Mouse (Mus musculus) neural tube, postnatal 0 days (tissue): ENCODE measurements around the gene Tcaf3. TPM values are rescaled to one million over a fixed set of nuclear protein-coding genes. Genes with fewer than 3 reads are reported as not detected.

Experiments
- polyA plus RNA-seq: library from polyadenylated mRNA; unstranded; fragments of >200 nt; fragmentation: Nextera tagmentation; extraction: Ambion mirVana; gene quantifications from 2 replicates; pipeline ENCODE4 v1.2.1, GENCODE M21; 2015

Tcaf3 gene
- not detected in 2 replicates for polyA plus RNA-seq

DNA sequence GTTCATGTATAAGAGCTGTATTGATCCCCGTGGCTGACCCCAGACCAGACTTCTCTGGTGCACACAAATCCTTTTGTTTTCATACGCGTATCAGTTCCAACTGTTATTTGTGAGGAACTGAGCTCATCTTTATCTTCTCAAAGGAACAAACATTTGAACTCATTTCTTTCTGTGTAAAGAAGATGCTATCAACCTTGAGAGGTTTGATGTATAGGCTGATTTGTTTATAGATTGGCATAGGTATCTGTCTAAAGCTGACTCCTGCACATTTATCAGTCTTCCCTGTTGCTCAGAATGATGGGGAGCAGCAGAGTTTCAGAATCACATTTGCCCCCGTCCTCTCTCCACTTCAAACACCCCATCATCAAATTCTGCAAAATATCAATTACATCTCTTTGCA, at the start of gene Tcaf3:
Tcaf3 (minus strand) TSS at position 101 of the 400 bp plus-strand sequence.

DNA sequence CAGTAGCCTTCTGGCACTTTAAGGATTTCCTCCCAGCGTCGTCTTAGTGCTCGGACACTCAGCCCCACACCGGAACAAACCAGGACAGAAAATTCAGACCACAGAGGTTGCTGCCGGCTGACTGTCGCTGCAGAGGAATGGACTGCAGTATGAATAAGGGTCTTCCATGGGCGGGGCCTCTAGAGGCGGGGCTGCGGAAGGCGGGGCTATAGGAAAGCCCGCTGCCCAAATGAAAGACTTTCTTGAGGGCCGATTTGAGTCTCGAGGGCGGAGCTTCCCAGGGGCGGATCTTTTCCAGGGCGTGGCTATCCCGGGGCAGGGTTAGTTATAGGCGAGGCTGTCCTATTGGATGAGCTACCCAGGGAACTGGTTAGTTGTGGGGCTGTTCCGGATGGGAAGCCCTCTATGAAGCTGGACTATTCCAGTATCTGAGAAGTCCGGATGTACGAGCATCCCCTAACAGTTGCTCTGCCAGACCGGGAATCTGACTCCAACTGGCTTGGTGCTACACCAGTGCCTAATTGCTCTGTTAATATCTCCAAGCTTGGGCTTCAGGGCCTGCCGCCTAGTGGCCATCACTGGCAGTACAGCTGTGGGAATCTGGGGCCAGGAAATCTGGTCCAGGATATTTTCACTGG, 47.5 kb upstream of the Tcaf3 start, which contains the start of gene Tcaf2:
Tcaf2 (minus strand) TSS at position 343 of the 638 bp plus-strand sequence.

DNA sequence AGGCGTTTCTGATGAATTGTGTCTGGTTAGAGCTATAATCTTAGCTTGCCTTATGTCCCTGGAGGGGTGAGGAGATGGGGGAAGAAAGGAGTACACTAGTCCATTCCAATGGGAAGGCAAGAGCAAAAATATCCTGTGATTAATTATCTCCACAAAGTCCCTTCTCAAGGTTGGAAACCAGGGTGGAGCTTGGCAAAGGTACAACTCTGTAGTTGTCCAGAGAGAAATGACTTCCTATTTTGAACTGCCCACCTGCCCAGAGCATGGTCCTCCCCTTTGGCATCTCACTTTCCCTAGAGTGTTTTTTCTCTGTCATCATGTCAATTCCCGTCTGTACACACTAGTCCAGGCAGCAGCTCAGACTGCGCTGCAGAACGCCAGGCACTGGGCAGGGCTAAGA, 50.0 kb downstream of the Tcaf3 start, which contains the start of gene Olfr455:
Olfr455 (minus strand) TSS at position 127 of the 400 bp plus-strand sequence.

Other genes with a start within 250 kb of the Tcaf3 start
- gene Zyx, start 248.1 kb downstream of the Tcaf3 start, polyA plus RNA-seq, result 60.1 and 68.6 TPM in 2 replicates
- gene Epha1, start 224.4 kb downstream of the Tcaf3 start, polyA plus RNA-seq, result 0.40 and 0.52 TPM in 2 replicates
- gene Tas2r143, start 197.5 kb downstream of the Tcaf3 start, polyA plus RNA-seq, result not detected in 2 replicates
- not detected in 2 replicates for gene Tas2r135, start 192.3 kb downstream of the Tcaf3 start, polyA plus RNA-seq
- gene Tas2r126, start 163.2 kb downstream of the Tcaf3 start, polyA plus RNA-seq, result not detected in 2 replicates
- not detected in 2 replicates for gene Olfr458, start 132.5 kb downstream of the Tcaf3 start, polyA plus RNA-seq
- not detected in 2 replicates for gene Olfr457, start 121.4 kb downstream of the Tcaf3 start, polyA plus RNA-seq
- not detected in 2 replicates for gene Olfr456, start 110.5 kb downstream of the Tcaf3 start, polyA plus RNA-seq
- not detected in 2 replicates for gene Olfr455, start 50.1 kb downstream of the Tcaf3 start, polyA plus RNA-seq
- gene Tcaf2, start 47.6 kb upstream of the Tcaf3 start, polyA plus RNA-seq, result 2.6 TPM in 2 replicates
- 161 and 171 TPM in 2 replicates for gene Tcaf1, start 112.4 kb upstream of the Tcaf3 start, polyA plus RNA-seq
- not detected in 2 replicates for gene Olfr453, start 141.7 kb upstream of the Tcaf3 start, polyA plus RNA-seq
- gene Olfr38, start 158.7 kb upstream of the Tcaf3 start, polyA plus RNA-seq, result not detected in 2 replicates
- not detected in 2 replicates for gene Olfr452, start 187.4 kb upstream of the Tcaf3 start, polyA plus RNA-seq
- gene Olfr450, start 214.2 kb upstream of the Tcaf3 start, polyA plus RNA-seq, result not detected in 2 replicates
- not detected in 2 replicates for gene Olfr449, start 236.7 kb upstream of the Tcaf3 start, polyA plus RNA-seq